Mouse (Mus musculus) urinary bladder, postnatal 0 days (tissue): ENCODE data around the gene Med12l. TPM values are rescaled to one million over a fixed set of nuclear protein-coding genes. Genes with fewer than 3 reads are reported as not detected.

ENCODE experiments used
- polyA plus RNA-seq: library from polyadenylated mRNA; unstranded; fragments of >200 nt; fragmentation: Nextera tagmentation; extraction: Ambion mirVana; gene quantifications from 2 replicates; pipeline ENCODE4 v1.2.1, GENCODE M21; 2015

The Med12l gene
- polyA plus RNA-seq: 0.50 and 0.60 TPM in 2 replicates

DNA sequence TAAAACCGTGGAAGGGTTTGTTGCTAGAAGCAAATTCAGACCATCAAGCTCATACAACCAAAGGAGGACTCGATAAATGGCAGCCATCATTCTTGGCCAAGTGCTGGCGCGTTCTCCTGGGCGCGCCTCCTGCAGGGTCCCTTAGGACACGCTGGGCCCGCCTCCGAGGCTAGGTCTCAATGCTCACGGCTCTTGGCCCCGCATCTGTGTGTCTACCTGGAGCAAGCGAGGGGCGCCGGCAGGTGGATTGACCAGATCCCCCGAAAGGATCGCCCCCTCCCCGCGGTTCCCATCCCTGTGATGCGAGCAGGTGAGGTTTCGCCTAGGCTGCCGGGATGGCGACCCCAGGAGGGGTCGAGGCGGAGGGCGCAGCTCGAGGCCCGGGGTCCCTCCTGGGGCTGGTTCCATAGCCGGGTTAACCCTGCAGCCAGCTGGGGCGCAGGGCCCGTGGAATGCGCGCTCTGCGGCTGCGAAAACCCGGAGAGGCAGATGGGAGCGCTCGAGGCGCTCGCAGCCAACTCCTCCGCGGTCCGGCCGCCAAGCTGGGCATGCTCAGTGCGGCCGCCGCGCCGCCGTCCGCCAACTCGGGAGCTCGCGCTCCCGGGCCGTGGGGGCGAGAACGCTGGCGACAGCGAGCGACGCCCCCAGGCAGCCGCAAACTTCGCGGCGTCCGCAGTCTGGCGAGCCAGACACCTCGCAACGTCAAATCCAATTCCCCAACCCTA is at the start of gene Med12l:
Gene Med12l (plus strand): TSS at position 555 of the 725 bp plus-strand sequence.

GRCm38 (mm10) chr3:59101218-59101986 is 95.8 kb downstream of the Med12l start, which contains the start of gene Gpr171:
Gpr171 (minus strand) TSS chr3:59101821.

DNA sequence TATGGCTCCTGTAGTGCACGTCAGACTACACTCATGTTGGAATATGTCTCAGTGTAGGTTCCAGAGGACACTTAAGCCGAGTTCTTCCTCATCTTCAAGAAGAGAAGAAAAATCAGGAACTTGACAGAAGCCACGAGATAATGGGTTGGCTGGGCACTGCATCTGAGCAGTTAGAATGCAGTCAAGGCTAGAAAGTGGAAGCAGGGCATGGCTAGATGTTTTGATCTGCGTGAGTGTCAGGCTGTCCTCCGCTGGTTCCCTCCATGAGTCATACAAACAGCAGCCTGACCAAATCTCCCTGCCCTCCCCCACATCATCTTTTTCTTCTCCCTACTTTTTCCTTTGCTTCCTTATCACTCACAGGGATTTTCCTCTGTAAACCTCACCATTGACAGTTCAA is 147.8 kb downstream of the Med12l start, which contains the start of gene P2ry14:
Gene P2ry14 (minus strand): TSS at position 195 of the 400 bp plus-strand sequence.

GRCm38 (mm10) chr3:59194938-59195337 is 189.3 kb downstream of the Med12l start, which contains the start of gene Gpr87:
Gpr87 (minus strand) TSS chr3:59195104.

DNA sequence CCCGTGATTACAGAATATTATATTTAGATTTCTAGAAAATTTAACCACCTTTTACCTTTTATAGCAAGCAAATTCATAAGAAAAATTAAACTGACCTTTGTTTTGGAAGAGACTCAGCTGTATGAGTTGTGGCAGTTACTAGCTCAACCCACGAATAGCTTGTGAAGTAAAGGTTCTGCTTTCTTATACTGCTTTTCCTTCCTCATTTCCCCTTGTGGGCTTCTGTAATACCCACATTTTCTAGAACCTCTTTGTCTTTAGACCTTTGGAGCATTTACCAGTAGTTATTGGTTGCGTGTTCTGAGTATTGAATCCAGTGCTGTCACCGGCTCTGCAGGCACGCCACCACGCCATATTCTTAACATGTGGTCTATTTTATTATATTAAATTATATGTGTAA is 205.1 kb downstream of the Med12l start, which contains the start of gene P2ry13:
Gene P2ry13 (minus strand): TSS at position 156 of the 400 bp plus-strand sequence.

GRCm38 (mm10) chr3:59262704-59263103 is 257.1 kb downstream of the Med12l start, which contains the start of gene P2ry12:
P2ry12 (minus strand) TSS chr3:59262871.

GRCm38 (mm10) chr3:59344065-59344905 is 338.7 kb downstream of the Med12l start, which contains the start of gene Igsf10:
Igsf10 (minus strand) TSS chr3:59344394.

Other genes with a start within 250 kb of the Med12l start
- not detected in 2 replicates for gene Mindy4b-ps, start 183.5 kb upstream of the Med12l start, polyA plus RNA-seq
- not detected in 2 replicates for gene Clrn1, start 120.5 kb upstream of the Med12l start, polyA plus RNA-seq
- 0.19 and 0.39 TPM in 2 replicates for gene Gpr171, start 96.0 kb downstream of the Med12l start, polyA plus RNA-seq
- gene P2ry14, start 147.8 kb downstream of the Med12l start, polyA plus RNA-seq: 0.54 and 0.63 TPM in 2 replicates
- 7.6 and 9.1 TPM in 2 replicates for gene Gpr87, start 189.3 kb downstream of the Med12l start, polyA plus RNA-seq
- gene P2ry13, start 205.1 kb downstream of the Med12l start, polyA plus RNA-seq: 1.0 and 1.1 TPM in 2 replicates